Mouse (Mus musculus) heart, adult 2 months (tissue): ENCODE data around the gene Adamtsl1.

Source experiments
- CTCF ChIP-seq: fragments of 200-600 bp; IDR thresholded peaks from 2 replicates; pipeline ENCODE4 v1.8.1; 2022; ENCODE audit warnings: antibody characterized with exemption, mild to moderate bottlenecking, moderate library complexity
- EP300 ChIP-seq: fragments of 200-500 bp; IDR thresholded peaks from 2 replicates; pipeline ENCODE4 v1.6.1; 2011; ENCODE audit warnings: low read depth, low read length, control low read depth; ENCODE audit not compliant: insufficient read depth
- POLR2A ChIP-seq: fragments of 200-500 bp; IDR thresholded peaks from 2 replicates; pipeline ENCODE4 v1.6.1; 2011; ENCODE audit warnings: mild to moderate bottlenecking, low read depth, low read length, control low read depth; ENCODE audit not compliant: insufficient read depth

DNA sequence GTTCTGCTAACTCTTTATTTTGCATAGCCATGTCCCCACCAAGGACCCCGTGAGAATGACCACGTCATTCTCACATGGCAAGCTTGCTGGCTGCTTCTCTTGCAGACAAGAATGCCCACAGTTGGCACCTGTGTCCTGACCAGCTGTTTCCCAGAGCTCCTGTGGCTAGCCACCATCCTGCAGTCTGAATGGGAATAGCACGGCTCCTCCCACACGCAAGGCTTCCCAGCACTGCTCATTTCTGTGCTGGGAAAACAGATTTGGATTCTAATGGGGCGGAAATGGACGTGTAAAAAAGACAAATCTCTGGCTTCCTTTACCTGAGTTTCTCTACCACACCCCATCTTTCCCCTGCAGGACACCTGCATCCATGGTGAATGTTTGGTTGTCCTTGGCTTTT lies 531.9 kb downstream of the Adamtsl1 start:
- TF ChIP-seq CTCF (no peak), POLR2A (no peak), EP300 (no peak)
